9 mouse cellular contexts compared by ENCODE assay signal in genomic region chr15:27665392-27665911, GRCm38 (mm10). TPM values are rescaled to one million over a fixed set of nuclear protein-coding genes. Genes with fewer than 3 reads are reported as not detected.
DNase-seq lines count a peak whose midpoint lies in the region; ATAC-seq and TF ChIP-seq lines count a peak whose summit lies in the region.
"Had no signal": no experiment of that assay in that cellular context is flagged by ENCODE, and none has a peak within 500 bp of the region (broad histone marks: within the 10 kb centered on the region; RNA-seq: fewer than 3 reads in every experiment).

No protein-coding gene starts in this region.

- DNase-seq in limb, embryonic 10.5 days (ENCODE audit: low spot score) = no peak
- peak; percentile 70 for DNase-seq in cerebellum, adult 11 months
- peak; percentile 54 for DNase-seq in kidney, adult 2 months
- DNase-seq in midbrain, embryonic 14.5 days = peak; percentile 64
- DNase-seq in left cerebral cortex, postnatal 25 days (ENCODE audit: low spot score in 2 of 2) = no peak
- no peak for DNase-seq in spleen, postnatal 14 days (ENCODE audit: low spot score in 2 of 2)

- no peaks in the 10 kb centered on the region for H3K9me3 ChIP-seq in limb, embryonic 12.5 days
- no peaks in the 10 kb centered on the region for H3K9me3 ChIP-seq in limb, embryonic 10.5 days (replicated peaks)
- H3K9me3 ChIP-seq in forebrain, embryonic 12.5 days = no peaks in the 10 kb centered on the region
- H3K9me3 ChIP-seq in midbrain, embryonic 14.5 days (ENCODE audit: control insufficient read depth, low read length) = no peaks in the 10 kb centered on the region

- no peaks in the 10 kb centered on the region for H3K27me3 ChIP-seq in limb, embryonic 12.5 days
- no peaks in the 10 kb centered on the region for H3K27me3 ChIP-seq in limb, embryonic 10.5 days (ENCODE audit: low read depth, poor library complexity, severe bottlenecking)
- no peaks in the 10 kb centered on the region for H3K27me3 ChIP-seq in forebrain, embryonic 12.5 days
- H3K27me3 ChIP-seq in kidney, adult 2 months (replicated peaks; ENCODE audit: control insufficient read depth, insufficient read depth, low read length) = no peaks in the 10 kb centered on the region
- H3K27me3 ChIP-seq in midbrain, embryonic 14.5 days (ENCODE audit: control insufficient read depth, insufficient read depth, low read length) = no peaks in the 10 kb centered on the region

- WGBS in limb, embryonic 12.5 days = 55% methylated on average over 21 of the region's 21 CpGs
- 70% methylated on average over 21 of the region's 21 CpGs for WGBS in limb, embryonic 10.5 days
- WGBS in forebrain, embryonic 12.5 days = 75% methylated on average over 21 of the region's 21 CpGs
- 25% methylated on average over 21 of the region's 21 CpGs for WGBS in kidney, adult 2 months
- WGBS in midbrain, embryonic 14.5 days = 51% methylated on average over 21 of the region's 21 CpGs

- no peak for TF ChIP-seq CTCF in kidney, adult 2 months (conservative IDR thresholded peaks at IDR 0.05; ENCODE audit: insufficient read depth, insufficient read length, low read depth, low read length)

- no peak overlapping the region for H3K4me3 ChIP-seq in limb, embryonic 12.5 days (replicated peaks)
- no peak overlapping the region for H3K4me3 ChIP-seq in limb, embryonic 10.5 days
- no peak overlapping the region for H3K4me3 ChIP-seq in forebrain, embryonic 12.5 days (replicated peaks)
- peak overlapping the region; percentile 0; the same call in 1 of the 2 replicates for H3K4me3 ChIP-seq in kidney, adult 2 months (ENCODE audit: insufficient read depth, low read depth, low read length)
- H3K4me3 ChIP-seq in midbrain, embryonic 14.5 days (replicated peaks; ENCODE audit: low read depth, low read length) = peak overlapping the region; percentile 15; the same call in 1 of the 2 replicates

- H3K36me3 ChIP-seq in limb, embryonic 12.5 days = no peaks in the 10 kb centered on the region
- no peaks in the 10 kb centered on the region for H3K36me3 ChIP-seq in limb, embryonic 10.5 days
- H3K36me3 ChIP-seq in forebrain, embryonic 12.5 days (replicated peaks) = no peaks in the 10 kb centered on the region
- H3K36me3 ChIP-seq in kidney, adult 2 months (ENCODE audit: control insufficient read depth, insufficient read depth, low read length) = no peaks in the 10 kb centered on the region
- no peaks in the 10 kb centered on the region for H3K36me3 ChIP-seq in midbrain, embryonic 14.5 days (ENCODE audit: control insufficient read depth, insufficient read depth, low read length)

- H3K9ac ChIP-seq in limb, embryonic 12.5 days (replicated peaks) = 0 out of 2 replicates have a peak overlapping the region, but pooled peaks have one; percentile 0
- no peak overlapping the region for H3K9ac ChIP-seq in forebrain, embryonic 12.5 days
- H3K9ac ChIP-seq in midbrain, embryonic 14.5 days (replicated peaks; ENCODE audit: low read length) = peak overlapping the region; percentile 10; the same call in 1 of the 2 replicates
- H3K9ac ChIP-seq: liver, embryonic 14.5 days had no signal

- intact Hi-C loops in left cerebral cortex, postnatal 25 days (cut with DNase I) = loop anchor here (10.0 kb wide), 1 partner anchor 189 kb away; no protein-coding TSS in a partner anchor

- TF ChIP-seq POLR2A in kidney, adult 2 months (IDR thresholded peaks at IDR 0.05; ENCODE audit: low read depth, low read length) = no peak

- H3K27ac ChIP-seq in limb, embryonic 12.5 days = no peak overlapping the region
- H3K27ac ChIP-seq in limb, embryonic 10.5 days = no peak overlapping the region
- no peak overlapping the region for H3K27ac ChIP-seq in forebrain, embryonic 12.5 days
- peak overlapping the region; percentile 10; the same call in 1 of the 2 replicates for H3K27ac ChIP-seq in kidney, adult 2 months (ENCODE audit: insufficient read depth, low read depth, low read length)
- H3K27ac ChIP-seq in midbrain, embryonic 14.5 days (replicated peaks; ENCODE audit: low read depth, low read length) = 0 out of 2 replicates have a peak overlapping the region, but pooled peaks have one; percentile 13
- H3K27ac ChIP-seq: liver, embryonic 14.5 days had no signal

- peaks cover 11% of the 10 kb centered on the region for H3K4me1 ChIP-seq in limb, embryonic 12.5 days (replicated peaks)
- peaks cover 5% of the 10 kb centered on the region; the same call in 1 of the 2 replicates for H3K4me1 ChIP-seq in limb, embryonic 10.5 days
- H3K4me1 ChIP-seq in forebrain, embryonic 12.5 days = peaks cover 7% of the 10 kb centered on the region
- no peaks in the 10 kb centered on the region for H3K4me1 ChIP-seq in kidney, adult 2 months (ENCODE audit: control insufficient read depth, insufficient read depth, low read length)
- H3K4me1 ChIP-seq in midbrain, embryonic 14.5 days (ENCODE audit: control insufficient read depth, insufficient read depth, low read length) = peaks cover 7% of the 10 kb centered on the region; the same call in 1 of the 2 replicates

- no peak for ATAC-seq in limb, embryonic 12.5 days (ENCODE audit: insufficient number of reproducible peaks, insufficient read depth, low FRiP score, low TSS enrichment, low read depth)
- peak; percentile 39; the same call in 1 of the 2 replicates for ATAC-seq in forebrain, embryonic 12.5 days (ENCODE audit: low FRiP score)
- ATAC-seq in midbrain, embryonic 14.5 days (ENCODE audit: low FRiP score, low TSS enrichment) = peak; percentile 55

- H3K4me2 ChIP-seq in limb, embryonic 12.5 days = 0 out of 2 replicates have a peak overlapping the region, but pooled peaks have one; percentile 19
- no peak overlapping the region for H3K4me2 ChIP-seq in forebrain, embryonic 12.5 days
- peak overlapping the region; percentile 42 for H3K4me2 ChIP-seq in midbrain, embryonic 14.5 days (ENCODE audit: low read length)

RNA-seq across cellular contexts. Expression of gene Otulinl, which starts 15.9 kb away (rescaled TPM):
- 12.5 and 16.0 TPM in 2 replicates for polyA plus RNA-seq in limb, embryonic 12.5 days (2016; fragmentation: Nextera tagmentation; extraction: Ambion mirVana)
- 2.9 and 6.2 TPM in 2 replicates for polyA plus RNA-seq in limb, embryonic 10.5 days (2016; fragmentation: Nextera tagmentation; extraction: Ambion mirVana)
- 5.8 and 6.5 TPM in 2 replicates for polyA plus RNA-seq in forebrain, embryonic 12.5 days (2016; fragmentation: Nextera tagmentation; extraction: Ambion mirVana)
- polyA plus RNA-seq in kidney, adult 2 months (2012; rRNA removed) = 2.4 and 5.1 TPM in 2 replicates
- polyA plus RNA-seq in midbrain, embryonic 14.5 days (2014; fragmentation: Nextera tagmentation; extraction: Ambion mirVana) = 6.5 and 10.7 TPM in 2 replicates
- total RNA-seq in left cerebral cortex, postnatal 25 days (2021) = 10 to 100 TPM; 32.3 to 38.7 TPM

RNA-seq across cellular contexts. Expression of gene Otulin, which starts 35.0 kb away (rescaled TPM):
- 35.1 and 36.8 TPM in 2 replicates for polyA plus RNA-seq in limb, embryonic 12.5 days (2016; fragmentation: Nextera tagmentation; extraction: Ambion mirVana)
- 28.9 and 30.6 TPM in 2 replicates for polyA plus RNA-seq in limb, embryonic 10.5 days (2016; fragmentation: Nextera tagmentation; extraction: Ambion mirVana)
- polyA plus RNA-seq in forebrain, embryonic 12.5 days (2016; fragmentation: Nextera tagmentation; extraction: Ambion mirVana) = 32.5 and 32.7 TPM in 2 replicates
- 29.0 and 34.4 TPM in 2 replicates for polyA plus RNA-seq in kidney, adult 2 months (2012; rRNA removed)
- 29.7 and 30.1 TPM in 2 replicates for polyA plus RNA-seq in midbrain, embryonic 14.5 days (2014; fragmentation: Nextera tagmentation; extraction: Ambion mirVana)
- 10 to 100 TPM; 21.2 to 23.3 TPM for total RNA-seq in left cerebral cortex, postnatal 25 days (2021)

Comparison
In these comparisons a context has a peak if more than half of its experiments do, and no peak if none do; other contexts are left out.
1. H3K27ac ChIP-seq: peak in kidney, adult 2 months (single experiment) and midbrain, embryonic 14.5 days (single experiment); none in limb, embryonic 12.5 days (single experiment), limb, embryonic 10.5 days (single experiment) and forebrain, embryonic 12.5 days (single experiment).
2. H3K4me3 ChIP-seq: peak in kidney, adult 2 months (single experiment) and midbrain, embryonic 14.5 days (single experiment); none in limb, embryonic 12.5 days (single experiment), limb, embryonic 10.5 days (single experiment) and forebrain, embryonic 12.5 days (single experiment).
3. DNase-seq: peak in cerebellum, adult 11 months (single experiment), kidney, adult 2 months (single experiment) and midbrain, embryonic 14.5 days (single experiment); none in limb, embryonic 10.5 days (single experiment), left cerebral cortex, postnatal 25 days (0 of 2) and spleen, postnatal 14 days (0 of 2).